Mouse (Mus musculus) liver, embryonic 16.5 days (tissue): ENCODE measurements at regions not wholly inside any gene's neighbourhood (a gene's known extent, or its start where the extent isn't known, plus 50 kb on each side); places are given as distances from the start of the nearest gene placed in this dataset.

Experiments used
- ATAC-seq: fragments of 200-750 bp; cut with Nextera tagmentation; 2 replicates; pipeline ENCODE4 v1.8.0; 2017; ENCODE audit warnings: low read depth, mild to moderate bottlenecking, moderate number of reproducible peaks, moderate library complexity
- H3K27ac ChIP-seq: fragments of 300-500 bp; sonication (generic); 2 replicates; pipeline ENCODE4 v1.5.1; 2014; ENCODE audit warnings: mild to moderate bottlenecking, low read length
- H3K27me3 ChIP-seq: fragments of 300-500 bp; sonication (generic); 2 replicates; pipeline ENCODE4 v1.6.1; 2014; ENCODE audit warnings: low read depth, low read length, mixed read lengths; ENCODE audit not compliant: control insufficient read depth, insufficient read depth
- H3K36me3 ChIP-seq: fragments of 300-500 bp; sonication (generic); 2 replicates; pipeline ENCODE4 v1.6.1; 2014; ENCODE audit warnings: mild to moderate bottlenecking; ENCODE audit not compliant: control insufficient read depth, insufficient read depth
- H3K4me1 ChIP-seq: fragments of 300-500 bp; sonication (generic); 2 replicates; pipeline ENCODE4 v1.6.1; 2014; ENCODE audit warnings: low read depth, low read length, mixed read lengths; ENCODE audit not compliant: control insufficient read depth
- H3K4me2 ChIP-seq: fragments of 300-500 bp; sonication (generic); 2 replicates; pipeline ENCODE4 v1.6.1; 2014; ENCODE audit warnings: low read depth, low read length, mixed read lengths
- H3K4me3 ChIP-seq: fragments of 300-500 bp; sonication (generic); 2 replicates; pipeline ENCODE4 v1.5.1; 2014; ENCODE audit warnings: low read depth, mild to moderate bottlenecking, low read length
- H3K9ac ChIP-seq: fragments of 300-500 bp; sonication (generic); 2 replicates; pipeline ENCODE4 v1.6.1; 2014; ENCODE audit warnings: low read depth, low read length
- H3K9me3 ChIP-seq: fragments of 300-500 bp; sonication (generic); replicated peaks from 2 replicates; pipeline ENCODE4 v1.6.1; 2016; ENCODE audit warnings: low read length; ENCODE audit not compliant: control insufficient read depth
- WGBS: fragments of 180-500 bp; shearing (Covaris S2); extraction: QIAGEN DNeasy Blood & Tissue Kit; methylation state at CpG from one replicate; pipeline ENCODE4 v1.1.7; 2014; ENCODE audit not compliant: insufficient replicate concordance; 5-methylcytosine and 5-hydroxymethylcytosine counted together

GRCm38 (mm10) chr3:58091466-58092176 is 243.7 kb upstream of the Pfn2 start:
- H3K9ac ChIP-seq = no peak overlapping the region
- no peak overlapping the region for H3K4me3 ChIP-seq
- no peak overlapping the region for H3K4me2 ChIP-seq
- no peaks in the 10 kb centered on the region for H3K4me1 ChIP-seq
- no peak overlapping the region for H3K27ac ChIP-seq
- H3K36me3 ChIP-seq = no peaks in the 10 kb centered on the region
- no peak for ATAC-seq
- no peaks in the 10 kb centered on the region for H3K9me3 ChIP-seq
- 57% methylated on average over 6 of the region's 6 CpGs for WGBS
- no peaks in the 10 kb centered on the region for H3K27me3 ChIP-seq

GRCm38 (mm10) chr3:58110911-58111476 is 263.1 kb upstream of the Pfn2 start:
- Histone ChIP-seq H3K4me2 (no peak overlapping the region), H3K4me3 (no peak overlapping the region), H3K9ac (no peak overlapping the region), H3K36me3 (no peaks in the 10 kb centered on the region), H3K27me3 (no peaks in the 10 kb centered on the region), H3K9me3 (no peaks in the 10 kb centered on the region), H3K4me1 (no peaks in the 10 kb centered on the region), H3K27ac (no peak overlapping the region)
- 76% methylated on average over 5 of the region's 5 CpGs for WGBS
- ATAC-seq = no peak

GRCm38 (mm10) chr3:58112431-58112856 is 264.6 kb upstream of the Pfn2 start:
- Histone ChIP-seq H3K27me3 (no peaks in the 10 kb centered on the region), H3K9ac (no peak overlapping the region), H3K4me2 (no peak overlapping the region), H3K4me1 (no peaks in the 10 kb centered on the region), H3K36me3 (no peaks in the 10 kb centered on the region), H3K4me3 (no peak overlapping the region), H3K27ac (no peak overlapping the region), H3K9me3 (no peaks in the 10 kb centered on the region)
- WGBS = 55% methylated on average over 7 of the region's 7 CpGs
- ATAC-seq = no peak

- Histone ChIP-seq H3K9ac (no peak overlapping the region), H3K9me3 (no peaks in the 10 kb centered on the region), H3K4me2 (no peak overlapping the region), H3K27me3 (no peaks in the 10 kb centered on the region), H3K4me3 (no peak overlapping the region), H3K27ac (no peak overlapping the region), H3K4me1 (no peaks in the 10 kb centered on the region), H3K36me3 (no peaks in the 10 kb centered on the region)
- WGBS = 73% methylated on average over 7 of the region's 7 CpGs
- no peak for ATAC-seq
Observed at GRCm38 (mm10) chr3:58113941-58114340, 266.1 kb upstream of the Pfn2 start.

- no peak for ATAC-seq
- H3K4me3 ChIP-seq = no peak overlapping the region
- H3K27me3 ChIP-seq = no peaks in the 10 kb centered on the region
- 44% methylated on average over 1 of the region's 1 CpGs for WGBS
- H3K4me2 ChIP-seq = no peak overlapping the region
- no peak overlapping the region for H3K27ac ChIP-seq
- H3K9ac ChIP-seq = no peak overlapping the region
- H3K36me3 ChIP-seq = no peaks in the 10 kb centered on the region
- no peaks in the 10 kb centered on the region for H3K9me3 ChIP-seq
- H3K4me1 ChIP-seq = no peaks in the 10 kb centered on the region
Observed at GRCm38 (mm10) chr3:58115511-58115910, 267.6 kb upstream of the Pfn2 start.

- no peak for ATAC-seq
- H3K36me3 ChIP-seq = no peaks in the 10 kb centered on the region
- H3K9me3 ChIP-seq = no peaks in the 10 kb centered on the region
Observed at GRCm38 (mm10) chr3:58116848-58117247, 269.0 kb upstream of the Pfn2 start.

GRCm38 (mm10) chr3:58120051-58120450 is 272.2 kb upstream of the Pfn2 start:
- Histone ChIP-seq H3K27me3 (no peaks in the 10 kb centered on the region), H3K4me3 (no peak overlapping the region), H3K9ac (no peak overlapping the region), H3K9me3 (no peaks in the 10 kb centered on the region), H3K4me2 (no peak overlapping the region), H3K4me1 (peaks cover 2% of the 10 kb centered on the region; the same call in 1 of the 2 replicates), H3K27ac (no peak overlapping the region), H3K36me3 (no peaks in the 10 kb centered on the region)
- WGBS = 43% methylated on average over 3 of the region's 3 CpGs
- ATAC-seq = no peak

More at GRCm38 (mm10) chr3:58116848-58117247, 269.0 kb upstream of the Pfn2 start:
- Histone ChIP-seq H3K27ac (no peak overlapping the region), H3K4me2 (no peak overlapping the region), H3K9ac (no peak overlapping the region), H3K27me3 (no peaks in the 10 kb centered on the region), H3K4me3 (no peak overlapping the region), H3K4me1 (no peaks in the 10 kb centered on the region)
- 54% methylated on average over 7 of the region's 7 CpGs for WGBS

GRCm38 (mm10) chr3:58122456-58123359 is 274.8 kb upstream of the Pfn2 start:
- no peak overlapping the region for H3K4me3 ChIP-seq
- peak overlapping the region; percentile 27; the same call in 1 of the 2 replicates for H3K4me2 ChIP-seq
- no peaks in the 10 kb centered on the region for H3K36me3 ChIP-seq
- peaks cover 2% of the 10 kb centered on the region; the same call in 1 of the 2 replicates for H3K4me1 ChIP-seq
- 0 out of 2 replicates have a peak, but pooled peaks have one; percentile 38 for ATAC-seq
- H3K27ac ChIP-seq = no peak overlapping the region
- H3K27me3 ChIP-seq = no peaks in the 10 kb centered on the region
- 34% methylated on average over 19 of the region's 19 CpGs for whole genome bisulfite sequencing
- no peak overlapping the region for H3K9ac ChIP-seq
- no peaks in the 10 kb centered on the region for H3K9me3 ChIP-seq
